Mouse (Mus musculus) neutrophil, adult 5-6 weeks (primary cell): ENCODE results near the gene Zc3h7a. TPM values are rescaled to one million over a fixed set of nuclear protein-coding genes. Genes with fewer than 3 reads are reported as not detected.

Source experiments
- ATAC-seq: fragments of 151-379, 151-347 bp; 2 replicates; pipeline ENCODE4 v1.8.0; 2017; ENCODE audit warnings: mild to moderate bottlenecking, moderate TSS enrichment; ENCODE audit not compliant: insufficient number of reproducible peaks, poor library complexity, low FRiP score, severe bottlenecking; ENCODE audit errors: extremely low read depth
- total RNA-seq: library from RNA; stranded (forward); fragments of 200-1000 nt; gene quantifications from 2 replicates; pipeline ENCODE4 v1.2.3, GENCODE M21; 2017

The Zc3h7a gene
- total RNA-seq, 1 experiment from 2014 or later, result 507 TPM

DNA sequence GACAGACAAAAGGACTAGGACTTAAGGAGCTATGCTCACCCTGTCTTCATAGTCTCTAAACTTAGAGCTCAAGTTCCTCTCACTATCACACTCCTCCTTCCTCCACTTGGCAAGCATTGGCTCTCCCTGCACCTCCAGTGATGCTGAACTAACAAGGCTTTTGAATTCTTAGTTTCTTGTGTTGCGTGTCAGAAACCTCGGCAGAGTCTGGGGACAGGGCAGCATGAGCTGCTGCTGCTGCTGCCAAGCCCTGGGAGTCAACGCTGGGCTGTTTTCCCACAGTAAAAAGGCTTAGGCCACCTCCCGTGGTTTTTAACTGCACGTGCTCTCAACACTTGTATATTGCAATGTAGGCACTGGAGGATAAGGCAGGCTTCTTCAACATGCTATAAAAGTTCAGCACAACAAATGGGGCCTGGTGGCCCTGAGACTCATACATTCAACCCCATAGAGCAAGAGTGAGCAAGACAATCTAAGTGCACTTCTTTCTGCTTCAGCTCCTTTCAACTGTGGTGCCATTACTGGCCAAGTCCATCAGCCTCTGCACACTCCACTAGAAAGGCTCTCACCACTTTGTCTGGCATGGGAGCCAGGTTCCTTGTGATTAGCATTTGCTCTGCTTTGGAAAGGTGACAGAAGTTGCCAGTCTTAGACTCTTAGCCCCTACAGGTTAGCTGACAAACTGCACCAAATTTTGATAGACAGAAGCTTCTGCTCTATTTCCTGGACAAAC is 89.2 kb downstream of the Zc3h7a start:
- no peak for ATAC-seq

Other genes starting within 250 kb of the Zc3h7a start
- gene Snn, start 115.4 kb downstream of the Zc3h7a start, total RNA-seq, result 214 and 226 TPM in 2 replicates
- gene Litaf, start 110.2 kb downstream of the Zc3h7a start, total RNA-seq, result 208 and 209 TPM in 2 replicates
- gene Txndc11, start 41.7 kb downstream of the Zc3h7a start, total RNA-seq, result 44.1 and 46.4 TPM in 2 replicates
- 69.9 and 76.5 TPM in 2 replicates for gene Rsl1d1, start 26.9 kb upstream of the Zc3h7a start, total RNA-seq
- gene Gspt1, start 77.9 kb upstream of the Zc3h7a start, total RNA-seq, result 44.6 and 45.8 TPM in 2 replicates
- 1.5 TPM in 1 of 2 replicates, not detected in the other for gene Tnfrsf17, start 137.4 kb upstream of the Zc3h7a start, total RNA-seq
- gene Snx29, start 146.5 kb upstream of the Zc3h7a start, total RNA-seq, result 123 and 135 TPM in 2 replicates